Mouse (Mus musculus) heart, adult 2 months (tissue): ENCODE measurements around the gene Bud23. TPM values are rescaled to one million over a fixed set of nuclear protein-coding genes. Genes with fewer than 3 reads are reported as not detected.

Experiments used
- DNase-seq, 2 experiments: peaks; one replicate each; pipeline ENCODE4 v3.0.0; 2021
- H3K27ac ChIP-seq: fragments of 200-600 bp; 2 replicates; pipeline ENCODE4 v1.8.1; 2022
- H3K27me3 ChIP-seq: fragments of 200-500 bp; 2 replicates; pipeline ENCODE4 v1.6.1; 2012; ENCODE audit warnings: mild to moderate bottlenecking, low read length, inconsistent platforms, mixed read lengths; ENCODE audit not compliant: control insufficient read depth, insufficient read depth
- H3K36me3 ChIP-seq: fragments of 200-500 bp; 2 replicates; pipeline ENCODE4 v1.6.1; 2012; ENCODE audit warnings: low read length, inconsistent platforms; ENCODE audit not compliant: control insufficient read depth, insufficient read depth
- H3K4me1 ChIP-seq: fragments of 200-500 bp; 2 replicates; pipeline ENCODE4 v1.6.1; 2011; ENCODE audit warnings: low read length; ENCODE audit not compliant: control insufficient read depth, insufficient read depth
- H3K4me3 ChIP-seq: fragments of 200-600 bp; 2 replicates; pipeline ENCODE4 v1.8.1; 2022
- H3K79me2 ChIP-seq: fragments of 200-500 bp; replicated peaks from 2 replicates; pipeline ENCODE4 v1.6.1; 2012; ENCODE audit warnings: mild to moderate bottlenecking, inconsistent platforms, low read length, moderate library complexity, mixed read lengths; ENCODE audit not compliant: control insufficient read depth, insufficient read depth
- H3K9ac ChIP-seq: fragments of 200-500 bp; 2 replicates; pipeline ENCODE4 v1.6.1; 2012; ENCODE audit warnings: low read depth, mild to moderate bottlenecking, control low read depth, inconsistent platforms, low read length, mixed read lengths
- CTCF ChIP-seq: fragments of 200-600 bp; IDR thresholded peaks from 2 replicates; pipeline ENCODE4 v1.8.1; 2022; ENCODE audit warnings: antibody characterized with exemption, mild to moderate bottlenecking, moderate library complexity
- EP300 ChIP-seq: fragments of 200-500 bp; IDR thresholded peaks from 2 replicates; pipeline ENCODE4 v1.6.1; 2011; ENCODE audit warnings: low read depth, low read length, control low read depth; ENCODE audit not compliant: insufficient read depth
- POLR2A ChIP-seq: fragments of 200-500 bp; IDR thresholded peaks from 2 replicates; pipeline ENCODE4 v1.6.1; 2011; ENCODE audit warnings: mild to moderate bottlenecking, low read depth, low read length, control low read depth; ENCODE audit not compliant: insufficient read depth
- WGBS: fragments of 180-500 bp; shearing (Covaris S2); methylation state at CpG from one replicate; pipeline ENCODE4 v1.1.7; 2018; 5-methylcytosine and 5-hydroxymethylcytosine counted together
- intact Hi-C: fragments of 180-260 bp; cut with DNase I; formaldehyde crosslinking; loops from one replicate; pipeline ENCODE4 v1.15.1; 2025
- polyA plus RNA-seq: library from polyadenylated mRNA; depleted of rRNA; stranded (reverse); fragments of >200 nt; gene quantifications from 2 replicates; pipeline ENCODE4 v1.2.3, GENCODE M21; 2012
- total RNA-seq, 2 experiments: library from RNA; stranded (reverse); gene quantifications; 2 replicates each; pipeline ENCODE4 v1.2.3; 2021

The Bud23 gene
- total and polyA plus RNA-seq, 3 experiments = 20.5 to 26.2 (median 21.1) TPM

DNA sequence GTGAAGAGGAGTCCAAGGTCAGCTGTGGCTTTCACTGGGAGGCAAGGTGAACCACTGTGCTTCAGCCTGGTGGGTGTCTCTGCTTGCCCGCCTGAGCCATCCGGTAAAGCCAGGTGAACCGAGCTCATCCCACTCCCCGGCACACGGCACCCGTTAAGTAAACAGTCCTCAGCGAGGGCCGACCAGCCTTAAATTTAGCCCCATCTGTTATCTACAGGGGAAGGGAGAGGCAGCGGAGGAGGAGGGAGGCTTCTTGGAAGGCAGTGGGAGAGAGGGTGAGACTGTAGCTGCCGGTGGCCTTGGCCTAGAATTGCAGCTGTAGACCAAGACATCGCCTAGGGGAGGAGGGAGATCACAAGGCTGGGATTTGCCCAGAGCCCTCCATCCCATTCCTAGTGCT, 24.0 kb downstream of the Bud23 start:
- no peaks in the 10 kb centered on the region for H3K4me1 ChIP-seq
- intact Hi-C loops = no loop called here
- no peak overlapping the region for H3K4me3 ChIP-seq
- no peaks in the 10 kb centered on the region for H3K27me3 ChIP-seq
- no peak for DNase-seq
- no peaks in the 10 kb centered on the region for H3K79me2 ChIP-seq
- no peak for TF ChIP-seq CTCF
- no peak for TF ChIP-seq POLR2A
- TF ChIP-seq EP300 = no peak
- H3K9ac ChIP-seq = no peak overlapping the region
- H3K27ac ChIP-seq = no peak overlapping the region
- no peaks in the 10 kb centered on the region for H3K36me3 ChIP-seq
- 60% methylated on average over 11 of the region's 11 CpGs for WGBS

DNA sequence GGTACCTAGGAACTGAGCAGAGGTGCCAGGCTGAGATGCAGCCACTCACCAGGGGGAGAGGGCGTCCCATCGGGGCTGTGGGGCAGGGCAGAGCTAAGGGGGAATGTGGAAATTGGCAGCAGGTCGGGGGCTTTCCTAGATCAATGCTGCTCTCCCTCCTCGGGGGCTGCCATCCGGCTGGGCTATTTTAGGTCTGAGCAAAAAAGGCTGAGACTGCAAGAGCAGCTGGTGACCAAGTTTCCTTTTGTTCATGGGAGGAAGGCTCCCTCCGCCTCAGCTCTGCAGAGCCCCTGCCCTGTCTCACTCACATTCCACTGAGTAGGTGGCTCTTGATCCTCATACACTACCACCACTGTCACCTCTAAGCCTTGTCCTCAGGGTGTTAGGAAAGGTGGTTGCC, 24.7 kb downstream of the Bud23 start:
- no peak for TF ChIP-seq EP300
- TF ChIP-seq POLR2A = no peak
- no peak for TF ChIP-seq CTCF
- Histone ChIP-seq H3K27ac (no peak overlapping the region), H3K36me3 (no peaks in the 10 kb centered on the region), H3K9ac (no peak overlapping the region), H3K4me1 (no peaks in the 10 kb centered on the region), H3K79me2 (no peaks in the 10 kb centered on the region), H3K4me3 (no peak overlapping the region), H3K27me3 (no peaks in the 10 kb centered on the region)
- intact Hi-C loops = no loop called here
- WGBS = 37% methylated on average over 6 of the region's 6 CpGs
- no peak for DNase-seq

DNA sequence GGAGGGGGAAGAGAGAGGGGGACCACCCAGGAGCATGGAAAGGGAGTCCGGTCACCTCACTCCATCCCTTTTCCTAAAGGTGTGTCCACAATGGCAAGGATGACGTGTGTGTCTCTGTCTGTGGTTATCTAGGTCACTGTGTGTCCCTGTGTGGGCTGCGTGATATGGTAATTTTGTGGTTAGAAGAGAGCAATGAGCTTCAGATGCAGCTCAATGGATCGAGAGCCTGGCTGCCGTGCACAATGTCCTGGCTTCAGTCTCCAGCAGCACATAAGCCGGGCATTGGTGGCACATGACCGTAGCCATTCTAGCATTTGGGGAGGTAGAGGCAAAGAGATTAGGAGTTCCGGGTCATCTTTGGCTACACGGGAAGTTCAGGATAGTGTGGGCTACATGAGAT, 25.2 kb downstream of the Bud23 start:
- DNase-seq = no peak
- 82% methylated on average over 9 of the region's 9 CpGs for WGBS
- H3K36me3 ChIP-seq = no peaks in the 10 kb centered on the region
- H3K4me3 ChIP-seq = no peak overlapping the region
- H3K9ac ChIP-seq = no peak overlapping the region
- H3K27ac ChIP-seq = no peak overlapping the region
- H3K4me1 ChIP-seq = no peaks in the 10 kb centered on the region
- intact Hi-C loops = no loop called here
- H3K79me2 ChIP-seq = no peaks in the 10 kb centered on the region
- no peak for TF ChIP-seq EP300
- no peak for TF ChIP-seq CTCF
- no peak for TF ChIP-seq POLR2A
- no peaks in the 10 kb centered on the region for H3K27me3 ChIP-seq

DNA sequence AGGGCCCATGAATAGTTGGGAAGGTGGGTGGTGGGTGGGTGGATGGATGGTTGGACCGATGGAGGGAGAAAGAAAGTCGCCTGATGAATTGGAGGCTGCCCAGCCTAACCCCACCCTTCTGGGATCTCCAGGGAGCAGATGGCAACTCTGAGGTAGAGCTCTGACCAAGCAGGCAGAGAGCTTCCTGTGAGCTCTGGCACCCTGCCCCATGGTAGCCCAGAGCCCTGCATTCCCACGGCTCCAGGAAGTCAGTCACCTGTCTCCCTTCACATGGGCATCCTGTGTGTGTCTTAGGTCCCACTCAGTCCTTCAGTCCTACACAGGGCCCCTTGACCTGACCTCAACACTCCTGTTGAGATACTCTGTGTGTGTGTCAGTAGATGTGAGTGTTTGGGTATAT, 26.8 kb downstream of the Bud23 start:
- intact Hi-C loops = no loop called here
- H3K27ac ChIP-seq = no peak overlapping the region
- H3K9ac ChIP-seq = no peak overlapping the region
- no peaks in the 10 kb centered on the region for H3K36me3 ChIP-seq
- WGBS = 63% methylated on average over 3 of the region's 3 CpGs
- no peaks in the 10 kb centered on the region for H3K27me3 ChIP-seq
- TF ChIP-seq EP300 (no peak), CTCF (no peak), POLR2A (no peak)
- H3K4me1 ChIP-seq = no peaks in the 10 kb centered on the region
- H3K4me3 ChIP-seq = no peak overlapping the region
- DNase-seq = no peak
- H3K79me2 ChIP-seq = no peaks in the 10 kb centered on the region

DNA sequence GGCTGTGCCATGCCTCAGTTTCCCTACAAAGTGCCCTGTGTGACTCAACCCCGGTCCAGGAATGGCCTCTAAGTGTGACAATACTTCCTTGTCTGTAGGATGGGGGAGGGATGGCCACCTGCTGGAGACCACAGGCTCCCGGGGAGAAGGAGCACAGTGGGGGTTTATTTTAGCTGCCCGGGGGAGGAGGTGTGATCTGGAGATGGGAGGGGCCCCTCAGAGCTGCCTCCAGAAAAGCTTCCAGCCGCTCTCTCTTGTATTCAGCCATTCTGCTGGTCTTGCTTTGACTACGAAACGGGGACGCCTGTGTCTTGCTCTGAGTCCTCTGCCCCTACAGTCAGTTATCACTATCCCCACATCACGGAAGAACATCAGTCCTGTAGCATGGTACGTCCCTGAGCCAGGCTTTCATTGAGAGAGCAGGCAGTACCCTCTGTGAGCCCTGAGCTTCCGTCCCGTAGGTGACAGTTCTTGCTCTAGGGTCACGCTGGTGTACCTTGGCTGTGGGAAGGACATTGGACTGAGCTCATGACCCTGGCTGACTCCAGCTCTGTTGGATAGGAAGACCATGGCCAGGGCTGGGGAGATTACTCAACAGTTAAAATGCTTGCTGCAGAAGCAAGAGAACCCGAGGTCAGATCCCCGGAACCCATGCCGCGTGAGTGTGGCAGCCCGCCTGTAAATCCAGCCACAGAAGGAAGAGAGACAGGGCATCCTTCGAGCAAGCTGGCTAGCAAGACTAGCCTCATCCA, 29.0 kb downstream of the Bud23 start:
- no peak for DNase-seq
- H3K79me2 ChIP-seq = no peaks in the 10 kb centered on the region
- H3K9ac ChIP-seq = no peak overlapping the region
- H3K4me3 ChIP-seq = no peak overlapping the region
- intact Hi-C loops = no loop called here
- no peaks in the 10 kb centered on the region for H3K36me3 ChIP-seq
- WGBS = 69% methylated on average over 18 of the region's 18 CpGs
- H3K4me1 ChIP-seq = no peaks in the 10 kb centered on the region
- no peak for TF ChIP-seq EP300
- TF ChIP-seq POLR2A = no peak
- no peak for TF ChIP-seq CTCF
- no peaks in the 10 kb centered on the region for H3K27me3 ChIP-seq
- H3K27ac ChIP-seq = no peak overlapping the region

DNA sequence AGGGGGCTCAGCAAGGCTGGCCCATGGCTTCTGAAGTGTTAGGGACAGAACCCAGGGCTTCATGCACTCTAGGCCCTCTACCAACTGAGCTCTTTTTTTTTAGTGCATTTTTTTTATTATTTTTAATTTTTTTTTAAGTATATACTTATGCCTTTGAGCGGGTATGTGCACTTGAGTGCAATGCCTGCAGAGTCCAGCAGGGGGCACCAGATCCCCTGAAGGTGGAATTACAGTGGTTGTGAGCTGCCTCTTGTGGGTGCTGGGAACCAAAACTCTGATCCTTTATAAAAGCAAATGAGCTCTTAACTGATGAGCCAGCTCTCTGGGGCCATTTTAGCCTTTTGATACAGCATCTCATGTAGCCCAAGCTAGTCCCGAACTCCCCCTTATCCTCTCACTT, 30.2 kb downstream of the Bud23 start:
- intact Hi-C loops = no loop called here
- Histone ChIP-seq H3K27ac (no peak overlapping the region), H3K79me2 (no peaks in the 10 kb centered on the region), H3K4me1 (no peaks in the 10 kb centered on the region), H3K4me3 (no peak overlapping the region), H3K9ac (no peak overlapping the region), H3K36me3 (no peaks in the 10 kb centered on the region), H3K27me3 (no peaks in the 10 kb centered on the region)
- WGBS = 94% methylated on average over 2 of the region's 2 CpGs
- peak; percentile 61 for TF ChIP-seq CTCF
- TF ChIP-seq EP300 = no peak
- TF ChIP-seq POLR2A = no peak
- no peak for DNase-seq
